Mouse (Mus musculus) small intestine, adult 2 months (tissue): Measurements from ENCODE around the gene Pard3. TPM values are rescaled to one million over a fixed set of nuclear protein-coding genes. Genes with fewer than 3 reads are reported as not detected.

Experiments used
- H3K27ac ChIP-seq: fragments of 200-500 bp; 2 replicates; pipeline ENCODE4 v1.5.1; 2012; ENCODE audit warnings: low read depth, low read length, control low read depth, inconsistent platforms; ENCODE audit not compliant: insufficient read depth
- H3K27me3 ChIP-seq: fragments of 200-500 bp; 2 replicates; pipeline ENCODE4 v1.6.1; 2012; ENCODE audit warnings: mild to moderate bottlenecking, moderate library complexity, low read length, inconsistent platforms; ENCODE audit not compliant: control insufficient read depth, insufficient read depth
- H3K36me3 ChIP-seq: fragments of 200-500 bp; 2 replicates; pipeline ENCODE4 v1.6.1; 2012; ENCODE audit warnings: mild to moderate bottlenecking, low read length, control low read depth, inconsistent platforms; ENCODE audit not compliant: control insufficient read depth, insufficient read depth
- H3K4me1 ChIP-seq: fragments of 200-500 bp; 2 replicates; pipeline ENCODE4 v1.6.1; 2012; ENCODE audit warnings: low read length, inconsistent platforms, mixed read lengths; ENCODE audit not compliant: control insufficient read depth, insufficient read depth, insufficient read length
- H3K4me3 ChIP-seq: fragments of 200-500 bp; 2 replicates; pipeline ENCODE4 v1.5.1; 2012; ENCODE audit warnings: low read depth, mild to moderate bottlenecking, control low read depth, inconsistent platforms, low read length, moderate library complexity
- CTCF ChIP-seq: fragments of 200-500 bp; IDR thresholded peaks from 2 replicates; pipeline ENCODE4 v1.5.1; 2012; ENCODE audit warnings: low read depth, mild to moderate bottlenecking, control low read depth, inconsistent platforms, low read length, moderate library complexity, mixed read lengths; ENCODE audit not compliant: insufficient replicate concordance, insufficient read length; ENCODE audit errors: extremely low read depth
- POLR2A ChIP-seq: fragments of 200-500 bp; IDR thresholded peaks from 2 replicates; pipeline ENCODE4 v1.6.1; 2012; ENCODE audit warnings: low read depth, mild to moderate bottlenecking, control low read depth, inconsistent platforms, low read length, moderate library complexity
- WGBS: fragments of 180-500 bp; shearing (Covaris S2); methylation state at CpG from one replicate; pipeline ENCODE4 v1.1.7; 2018; 5-methylcytosine and 5-hydroxymethylcytosine counted together
- polyA plus RNA-seq: library from polyadenylated mRNA; depleted of rRNA; stranded (reverse); fragments of >200 nt; gene quantifications from 2 replicates; pipeline ENCODE4 v1.2.3, GENCODE M21; 2012

Gene Pard3
- polyA plus RNA-seq, 1 experiment = 52.9 TPM

DNA sequence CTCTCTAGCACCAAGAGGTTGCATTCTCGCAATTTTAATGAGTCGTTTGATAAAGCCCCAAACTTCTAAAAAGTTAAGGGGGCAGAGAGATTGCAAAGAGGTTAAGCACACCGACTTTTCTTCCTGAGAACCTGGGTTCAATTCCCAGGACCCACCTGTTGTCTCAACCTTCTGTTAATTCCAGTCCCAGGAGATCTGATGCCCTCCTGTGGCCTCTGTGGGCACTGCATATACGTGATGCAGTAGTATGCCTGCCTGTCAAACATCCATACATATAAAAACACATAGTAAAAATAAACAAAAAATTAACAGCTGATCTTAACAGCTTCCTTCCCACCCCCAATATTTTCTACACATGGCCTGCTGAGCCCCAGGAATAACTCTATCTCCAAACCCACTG, 524.6 kb downstream of the Pard3 start:
- Histone ChIP-seq H3K4me3 (no peak overlapping the region), H3K27me3 (no peaks in the 10 kb centered on the region), H3K4me1 (no peaks in the 10 kb centered on the region), H3K36me3 (no peaks in the 10 kb centered on the region), H3K27ac (no peak overlapping the region)
- TF ChIP-seq POLR2A (no peak), CTCF (peak; percentile 65; the same call in 1 of the 2 replicates)
- 87% methylated on average over 4 of the region's 4 CpGs for WGBS

DNA sequence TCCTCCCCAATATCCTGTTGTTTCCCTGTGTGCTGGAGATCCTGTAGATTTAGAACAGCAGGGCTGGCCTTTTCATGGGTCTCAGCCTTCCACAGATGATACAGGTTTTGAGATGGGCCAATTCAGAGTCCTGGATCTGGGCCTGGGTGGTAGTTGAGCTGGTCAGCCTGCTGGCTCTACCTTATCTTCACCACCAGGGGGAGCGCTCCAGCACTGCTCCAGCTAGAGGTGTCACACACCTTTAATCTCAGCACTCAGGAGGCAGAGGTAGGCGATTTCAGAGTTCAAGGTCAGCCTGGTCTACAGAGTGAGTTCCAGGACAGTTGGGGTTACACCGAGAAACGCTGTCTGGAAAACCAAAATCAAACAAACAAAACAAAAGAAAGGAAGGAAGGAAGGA, 525.6 kb downstream of the Pard3 start:
- H3K27ac ChIP-seq = no peak overlapping the region
- H3K36me3 ChIP-seq = no peaks in the 10 kb centered on the region
- H3K4me3 ChIP-seq = no peak overlapping the region
- no peaks in the 10 kb centered on the region for H3K4me1 ChIP-seq
- TF ChIP-seq POLR2A (no peak), CTCF (peak; percentile 75; the same call in 1 of the 2 replicates)
- WGBS = 23% methylated on average over 4 of the region's 4 CpGs
- no peaks in the 10 kb centered on the region for H3K27me3 ChIP-seq

DNA sequence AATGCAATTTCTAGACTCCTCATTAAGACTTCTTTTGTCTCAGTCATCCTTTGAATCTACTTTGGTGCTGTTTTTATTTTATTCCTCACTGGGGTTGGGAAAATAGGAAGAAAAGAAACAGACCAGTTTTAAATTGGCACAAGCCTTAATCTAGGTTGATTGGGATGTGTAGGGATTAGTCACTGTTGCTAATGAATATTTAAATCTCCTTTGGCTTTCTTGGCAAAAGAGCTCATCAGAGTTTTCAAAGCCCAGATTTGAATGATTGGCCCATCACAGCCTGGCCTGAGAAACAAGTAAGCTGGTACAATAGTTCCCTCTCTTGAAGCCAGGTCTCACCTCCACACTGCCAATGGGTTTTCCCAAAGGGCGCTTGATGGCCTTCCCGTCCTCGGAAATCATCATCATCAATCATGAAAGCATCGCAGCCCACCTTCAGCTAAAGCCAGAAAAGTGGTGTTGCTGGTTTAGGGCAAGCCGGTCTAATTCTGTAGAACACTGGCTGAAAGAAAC, 527.0 kb downstream of the Pard3 start:
- Histone ChIP-seq H3K36me3 (no peaks in the 10 kb centered on the region), H3K27me3 (no peaks in the 10 kb centered on the region), H3K4me3 (no peak overlapping the region), H3K27ac (no peak overlapping the region), H3K4me1 (no peaks in the 10 kb centered on the region)
- no peak for TF ChIP-seq POLR2A
- TF ChIP-seq CTCF = no peak
- WGBS = 96% methylated on average over 5 of the region's 5 CpGs

DNA sequence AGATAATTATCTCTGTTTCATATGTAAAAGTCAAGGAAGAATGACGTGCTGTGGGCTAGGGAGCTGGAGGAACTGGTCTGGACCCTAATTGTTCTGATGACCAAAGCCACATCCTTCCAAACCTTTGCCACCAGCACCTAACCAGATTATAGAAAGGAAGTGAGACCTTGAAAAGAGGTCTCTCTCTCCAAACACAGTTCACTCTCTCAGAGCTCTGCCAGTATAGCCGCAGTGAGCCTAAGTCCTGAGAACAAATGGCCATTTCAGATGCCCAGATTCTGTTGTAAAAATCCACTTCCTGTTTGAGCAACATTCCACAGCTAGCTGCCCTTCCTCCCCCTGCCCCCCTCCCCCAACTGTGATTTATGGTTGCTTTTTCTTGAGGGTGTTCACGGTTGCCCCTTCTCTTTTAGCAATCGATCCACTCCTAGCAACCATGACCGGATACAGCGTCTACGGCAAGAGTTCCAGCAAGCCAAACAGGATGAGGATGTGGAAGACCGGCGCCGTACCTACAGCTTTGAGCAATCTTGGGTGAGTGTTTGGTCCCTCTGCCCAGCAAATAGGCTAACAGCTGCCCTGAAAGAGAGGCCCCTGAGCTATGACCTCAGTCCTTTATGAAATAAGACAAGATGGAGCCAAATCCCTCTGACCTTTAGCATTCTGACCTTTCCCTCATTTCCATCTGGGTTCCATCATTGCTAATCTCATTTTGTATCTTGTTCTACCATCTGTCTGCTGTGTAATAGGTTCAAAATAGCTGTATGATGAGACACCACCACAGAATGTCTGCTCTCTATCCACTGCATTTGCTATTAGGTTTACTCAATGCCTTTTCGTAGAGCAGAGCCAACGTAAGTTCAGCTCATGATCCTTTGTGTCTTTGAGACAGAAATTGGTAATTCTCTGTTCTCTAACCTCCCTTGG, 529.2 kb downstream of the Pard3 start:
- no peaks in the 10 kb centered on the region for H3K36me3 ChIP-seq
- WGBS = 81% methylated on average over 12 of the region's 12 CpGs
- TF ChIP-seq CTCF = no peak
- TF ChIP-seq POLR2A = no peak
- no peaks in the 10 kb centered on the region for H3K27me3 ChIP-seq
- H3K27ac ChIP-seq = no peak overlapping the region
- H3K4me1 ChIP-seq = no peaks in the 10 kb centered on the region
- no peak overlapping the region for H3K4me3 ChIP-seq

DNA sequence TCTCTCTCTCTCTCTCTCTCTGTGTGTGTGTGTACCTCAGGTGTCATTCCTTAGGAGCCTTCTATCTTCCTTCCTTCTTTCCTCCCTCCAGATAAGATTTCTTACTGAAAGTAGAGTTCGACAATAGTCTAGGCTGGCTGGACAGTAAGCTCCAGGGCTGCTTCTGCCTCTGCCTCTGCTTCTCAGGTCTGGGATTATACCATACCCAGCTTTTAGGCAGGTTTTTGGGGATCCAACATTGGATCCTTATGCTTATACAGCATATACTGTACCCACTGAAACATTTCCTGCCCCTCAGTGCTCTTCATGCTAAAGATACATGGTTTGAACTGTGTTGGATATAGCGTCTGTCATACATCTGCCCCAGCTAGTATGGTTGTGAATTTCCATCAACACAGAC, 536.9 kb downstream of the Pard3 start:
- H3K27ac ChIP-seq = no peak overlapping the region
- WGBS = 96% methylated on average over 2 of the region's 2 CpGs
- TF ChIP-seq CTCF = no peak
- TF ChIP-seq POLR2A = no peak

DNA sequence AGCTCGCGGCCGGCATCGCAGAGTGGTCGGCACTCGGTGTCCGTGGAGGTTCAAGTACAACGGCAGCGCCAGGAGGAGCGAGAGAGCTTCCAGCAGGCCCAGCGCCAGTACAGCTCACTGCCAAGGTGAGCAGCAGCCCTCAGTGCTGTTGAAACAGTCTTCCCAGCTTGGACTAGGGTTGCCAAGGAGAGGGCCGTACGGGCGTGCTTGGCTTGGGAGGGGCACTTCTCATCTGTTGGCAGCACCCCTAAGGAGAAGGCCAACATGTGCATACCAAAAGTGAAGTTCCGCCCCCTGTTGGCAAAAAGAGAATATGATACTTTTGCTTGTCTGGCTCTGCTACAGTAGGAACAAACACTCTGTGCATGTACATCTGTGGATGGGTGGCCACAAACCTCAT, 539.4 kb downstream of the Pard3 start:
- H3K27me3 ChIP-seq = no peaks in the 10 kb centered on the region
- H3K27ac ChIP-seq = no peak overlapping the region
- no peaks in the 10 kb centered on the region; the same call in 1 of the 2 replicates for H3K4me1 ChIP-seq
- peaks cover 4% of the 10 kb centered on the region; the same call in 1 of the 2 replicates for H3K36me3 ChIP-seq
- no peak for TF ChIP-seq POLR2A
- TF ChIP-seq CTCF = no peak
- H3K4me3 ChIP-seq = no peak overlapping the region
- 96% methylated on average over 15 of the region's 15 CpGs for WGBS

More for the DNA sequence above, 536.9 kb downstream of the Pard3 start:
- Histone ChIP-seq H3K4me3 (no peak overlapping the region), H3K4me1 (no peaks in the 10 kb centered on the region; the same call in 1 of the 2 replicates), H3K36me3 (peaks cover 4% of the 10 kb centered on the region; the same call in 1 of the 2 replicates), H3K27me3 (no peaks in the 10 kb centered on the region)
